Mouse (Mus musculus) MEL-GATA-1-ER (cell line): ENCODE measurements at regions not wholly inside any gene's neighbourhood (a gene's known extent, or its start where the extent isn't known, plus 50 kb on each side); places are given as distances from the start of the nearest gene placed in this dataset.
A peak's percentile ranks its signal among the peaks of the same experiment; 100 is the strongest.

Source experiments
- DNase-seq: peaks from one replicate; pipeline ENCODE4 v3.0.0-alpha.2; 2012; ENCODE audit warnings: low read depth; ENCODE audit errors: extremely low read depth

DNA sequence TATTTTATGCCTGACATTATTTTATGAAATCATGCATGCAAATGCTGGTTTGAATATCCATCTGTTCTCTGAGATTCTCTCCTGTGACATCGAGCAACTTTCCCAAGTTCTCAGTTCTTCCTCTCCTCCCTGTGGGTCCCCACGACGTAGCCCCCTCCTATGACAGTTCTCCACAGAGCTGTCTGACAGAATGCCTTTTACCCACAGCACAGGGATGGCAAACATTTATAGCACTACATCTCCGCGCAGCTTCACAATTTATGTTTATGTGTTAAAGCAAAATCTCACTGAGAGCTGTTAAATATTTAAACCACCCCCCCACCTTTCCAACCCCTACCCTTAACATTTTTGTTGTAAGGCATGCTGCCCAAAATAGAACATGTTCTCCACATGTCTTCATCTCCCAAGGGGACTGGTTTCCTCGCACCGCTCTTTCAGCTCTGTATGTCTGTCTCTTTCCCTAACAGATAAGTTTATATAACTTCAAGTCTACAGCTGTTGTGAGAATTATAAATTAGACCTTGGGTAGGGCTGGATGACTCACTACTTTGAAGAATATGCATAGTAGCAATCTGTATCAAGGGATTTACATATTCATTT lies 63.5 kb upstream of the Ndst3 start:
- no peak for DNase-seq

DNA sequence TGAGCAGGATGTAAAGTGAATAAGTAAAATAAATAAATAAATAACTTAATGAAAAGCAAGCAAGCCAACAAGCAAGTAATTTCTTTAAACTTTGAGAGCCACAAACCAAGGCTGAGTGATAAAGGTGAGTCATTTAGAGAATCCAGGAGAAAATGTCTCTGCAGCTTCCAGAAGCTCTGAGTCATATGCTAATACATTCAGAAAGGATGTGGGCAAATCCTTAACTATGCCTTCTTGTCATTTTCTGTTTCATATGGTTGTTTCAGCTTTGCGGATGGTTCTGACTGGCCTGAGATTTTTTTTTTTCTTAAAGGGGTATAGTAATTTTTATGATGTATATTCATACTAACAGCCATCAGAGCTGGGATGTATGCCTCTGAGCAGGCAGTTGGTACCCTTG lies 64.3 kb upstream of the Ndst3 start:
- no peak for DNase-seq

DNA sequence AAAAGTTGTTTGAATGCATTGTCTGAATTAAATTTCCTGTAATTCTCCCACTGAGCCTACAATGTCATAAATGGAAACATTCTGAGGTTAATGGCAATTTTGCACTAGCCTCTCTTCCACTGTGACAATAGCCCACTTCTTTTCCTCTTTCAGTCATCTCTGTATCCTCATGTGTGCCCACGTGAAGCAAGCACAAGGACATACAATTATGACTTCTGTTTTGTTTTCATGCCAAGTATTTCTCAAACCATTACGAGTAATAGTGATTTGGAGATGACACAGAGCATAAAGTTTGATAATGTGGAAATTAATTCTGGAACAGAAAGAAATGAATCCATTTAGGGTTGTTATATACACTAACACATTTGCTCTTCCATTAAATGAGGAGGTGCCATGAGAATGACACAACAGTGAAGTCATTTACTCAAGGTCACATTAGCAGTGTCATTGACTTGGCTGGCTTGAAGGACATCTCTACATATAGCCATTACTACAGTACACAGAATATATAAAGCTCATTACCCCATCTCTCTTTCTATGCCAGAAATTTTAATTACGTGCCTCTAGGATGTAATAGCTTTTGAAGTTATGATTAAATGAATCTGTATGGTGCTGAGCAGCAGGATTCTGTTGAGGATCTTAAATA lies 75.4 kb upstream of the Ndst3 start:
- DNase-seq, result no peak

DNA sequence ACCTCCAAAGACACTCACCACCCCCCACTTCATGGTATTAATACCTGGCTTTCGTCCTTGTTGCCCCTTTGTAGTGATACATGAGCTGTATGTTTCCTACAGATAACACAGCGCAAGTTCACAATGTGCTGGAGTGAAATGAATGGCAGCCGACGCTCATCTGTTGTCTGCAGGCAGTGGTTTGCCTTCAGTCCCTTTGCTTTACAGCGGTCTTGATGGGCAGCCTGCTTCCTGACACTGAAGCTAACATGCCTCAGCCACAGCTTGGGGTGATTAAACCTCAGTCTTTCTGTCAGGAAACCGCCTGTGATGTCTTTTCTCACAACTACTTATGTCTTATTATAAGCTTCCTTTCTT lies 75.9 kb upstream of the Ndst3 start:
- no peak for DNase-seq

DNA sequence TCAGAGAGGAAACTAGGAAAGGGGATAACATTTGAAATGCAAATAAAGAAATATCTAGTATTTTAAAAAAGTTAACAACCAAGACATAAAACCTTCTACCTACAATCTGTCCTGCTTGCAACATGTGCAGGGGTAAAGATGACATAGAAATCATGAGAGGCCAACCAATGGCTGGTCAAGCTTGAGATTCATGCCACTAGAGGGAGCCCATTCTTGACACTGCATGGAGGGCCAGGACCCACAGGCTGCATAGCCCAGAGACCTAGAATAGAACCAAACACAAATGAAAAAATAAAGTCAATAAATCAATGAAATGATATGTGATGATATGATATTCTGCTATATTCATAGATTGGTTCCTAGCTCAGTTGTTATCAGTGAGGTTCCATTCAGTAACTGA lies 89.9 kb upstream of the Ndst3 start:
- DNase-seq, result peak; percentile 14

DNA sequence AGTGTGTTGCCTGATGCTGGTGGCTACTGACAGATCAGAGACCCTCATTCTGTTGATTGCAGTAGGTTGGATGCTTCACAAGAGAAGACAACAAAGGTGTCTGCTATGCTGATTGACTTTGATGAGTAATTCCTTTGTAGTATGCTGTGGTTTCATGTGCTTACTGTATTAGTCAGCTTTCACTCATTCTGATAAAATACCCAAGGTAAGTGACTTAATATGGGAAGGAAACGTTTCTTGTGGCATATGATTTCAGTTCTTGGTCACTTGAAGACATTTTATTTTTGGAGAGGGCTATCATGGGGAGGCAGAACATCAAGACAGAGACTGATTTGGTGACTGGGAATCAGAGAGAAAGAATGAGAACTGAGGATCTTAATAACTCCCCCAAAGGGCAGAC lies 90.9 kb upstream of the Ndst3 start:
- no peak for DNase-seq

DNA sequence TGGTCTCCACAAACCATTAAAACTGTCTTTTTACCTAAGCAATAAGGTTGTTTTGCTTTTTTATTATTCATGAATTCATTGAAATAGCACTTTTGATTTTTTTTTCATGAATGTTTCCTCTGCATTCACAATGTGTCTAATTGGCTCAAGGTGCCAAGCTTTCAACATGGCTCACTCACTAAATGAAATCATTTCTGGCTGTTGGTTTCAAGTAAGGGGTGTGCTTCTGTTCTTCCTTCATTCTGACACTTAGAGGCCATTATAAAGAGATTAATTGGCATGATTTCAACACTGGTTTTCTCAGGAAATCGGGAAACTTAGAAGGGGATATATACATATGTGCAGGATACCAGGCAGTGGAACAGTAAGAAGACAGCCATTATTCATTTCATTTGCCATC lies 93.5 kb upstream of the Ndst3 start:
- no peak for DNase-seq

DNA sequence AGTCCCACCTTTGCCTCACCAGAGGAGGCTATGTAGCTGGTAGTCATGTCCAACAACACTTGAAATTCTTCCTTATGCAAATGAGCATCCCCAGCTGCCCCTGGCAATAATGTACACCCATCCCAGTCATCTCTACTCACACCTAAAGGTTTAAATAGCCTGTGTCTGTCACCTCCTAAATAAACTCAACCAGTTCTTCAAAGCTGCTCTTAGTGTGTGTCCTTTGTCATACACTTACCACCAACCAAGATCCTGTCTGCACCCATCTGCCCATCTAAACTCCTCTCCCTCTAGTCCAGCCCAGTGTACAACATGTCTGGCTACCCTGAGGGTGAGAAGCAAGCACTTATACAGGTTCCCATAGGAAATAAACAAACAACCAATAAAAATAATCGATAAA lies 103.4 kb upstream of the Ndst3 start:
- DNase-seq, result no peak

DNA sequence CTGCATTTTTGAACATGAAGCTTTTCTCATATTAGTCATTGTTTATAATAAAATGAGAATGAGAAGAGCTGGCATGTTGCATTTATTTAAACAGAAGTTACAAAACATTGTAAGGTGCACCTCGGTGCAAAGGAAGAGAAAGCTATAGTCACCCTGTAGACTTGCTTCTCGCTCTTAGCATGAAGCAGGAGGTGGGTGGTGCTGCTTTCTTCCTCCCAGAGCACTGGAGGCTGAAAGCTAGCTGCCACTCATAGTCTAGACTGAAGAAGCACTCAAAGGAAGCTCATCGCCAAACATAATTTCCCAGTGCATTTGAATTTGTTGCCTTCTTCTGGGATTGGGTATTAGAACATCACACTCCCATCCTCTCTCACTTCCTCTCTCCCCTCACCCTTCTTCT lies 114.7 kb upstream of the Ndst3 start:
- DNase-seq, result no peak

DNA sequence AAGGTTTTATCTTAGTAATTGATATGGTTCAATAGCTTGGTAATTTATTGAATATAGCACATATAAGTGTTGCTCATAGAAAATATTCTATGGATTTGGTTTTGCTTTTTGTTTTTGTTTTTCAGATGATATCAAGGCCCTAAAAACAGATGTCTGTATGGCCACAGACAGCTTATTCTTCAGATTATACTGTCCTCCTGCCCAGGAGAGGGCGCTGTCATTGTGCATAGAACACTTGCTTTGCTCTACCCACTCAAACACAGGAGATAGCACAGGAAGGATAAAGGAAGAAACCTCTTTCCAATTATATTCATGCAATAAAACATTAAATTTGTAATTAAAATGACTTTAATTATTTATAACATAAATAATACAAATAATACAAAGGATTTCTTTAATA lies 115.4 kb upstream of the Ndst3 start:
- DNase-seq, result no peak

DNA sequence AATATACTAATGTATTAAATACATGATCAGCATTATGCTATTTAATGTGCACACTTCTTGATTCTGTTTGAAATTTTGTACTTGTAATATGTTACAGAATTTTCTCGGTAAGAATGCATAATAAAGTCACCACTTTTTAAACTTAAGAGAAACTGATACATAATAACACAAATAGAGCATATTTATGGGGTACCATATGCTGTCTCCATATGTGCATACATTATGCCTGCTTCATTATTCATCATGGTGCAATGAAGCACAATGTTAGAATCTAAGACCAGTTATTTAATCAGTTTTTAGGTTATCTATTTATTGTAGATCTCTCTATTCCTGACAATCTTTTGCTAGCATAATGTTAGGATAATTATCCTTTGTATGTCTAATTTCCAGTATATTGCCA lies 115.9 kb upstream of the Ndst3 start:
- DNase-seq, result no peak

DNA sequence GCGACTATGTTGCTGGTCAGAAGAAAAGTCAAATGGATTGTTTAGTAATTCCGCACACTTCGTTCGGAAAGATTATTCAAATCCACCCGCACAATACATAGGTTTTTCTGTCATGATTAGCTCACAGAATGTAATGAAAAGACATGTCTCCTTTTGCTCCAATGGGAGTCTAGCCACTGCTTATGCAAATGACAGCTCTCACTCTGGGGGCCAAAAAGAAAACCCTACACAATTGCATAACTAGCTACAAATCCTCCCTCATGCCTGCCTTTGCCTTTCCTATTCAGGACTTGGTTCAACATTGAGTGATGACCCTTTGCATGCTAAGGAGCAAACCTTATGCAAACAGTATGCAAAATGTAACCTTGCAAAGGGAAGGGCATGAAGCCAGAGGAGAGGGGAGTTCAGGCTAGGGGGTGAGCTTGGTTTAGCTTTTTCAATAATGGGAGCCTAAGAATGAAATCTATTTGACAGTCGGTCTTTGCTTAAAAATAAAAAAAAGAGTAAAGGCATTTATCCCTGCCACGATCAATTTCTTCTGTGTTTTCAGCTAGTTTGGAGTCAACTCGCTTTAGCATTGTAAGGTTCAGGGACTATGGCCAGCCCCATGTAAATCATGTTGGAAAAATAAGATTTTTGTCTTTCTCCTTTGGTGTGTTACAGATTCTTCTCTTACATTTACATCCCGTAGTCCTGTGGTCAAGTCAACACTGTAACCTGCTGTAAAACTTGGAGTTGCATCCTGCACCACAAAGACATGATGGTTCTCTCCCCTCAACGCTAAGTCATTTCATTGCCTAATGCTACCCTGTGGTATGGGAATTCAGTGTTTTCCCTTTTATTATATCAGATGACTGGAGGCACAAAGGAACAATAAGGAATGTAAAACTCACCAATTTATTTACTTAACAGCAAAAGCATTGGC lies 119.6 kb upstream of the Ndst3 start:
- no peak for DNase-seq

DNA sequence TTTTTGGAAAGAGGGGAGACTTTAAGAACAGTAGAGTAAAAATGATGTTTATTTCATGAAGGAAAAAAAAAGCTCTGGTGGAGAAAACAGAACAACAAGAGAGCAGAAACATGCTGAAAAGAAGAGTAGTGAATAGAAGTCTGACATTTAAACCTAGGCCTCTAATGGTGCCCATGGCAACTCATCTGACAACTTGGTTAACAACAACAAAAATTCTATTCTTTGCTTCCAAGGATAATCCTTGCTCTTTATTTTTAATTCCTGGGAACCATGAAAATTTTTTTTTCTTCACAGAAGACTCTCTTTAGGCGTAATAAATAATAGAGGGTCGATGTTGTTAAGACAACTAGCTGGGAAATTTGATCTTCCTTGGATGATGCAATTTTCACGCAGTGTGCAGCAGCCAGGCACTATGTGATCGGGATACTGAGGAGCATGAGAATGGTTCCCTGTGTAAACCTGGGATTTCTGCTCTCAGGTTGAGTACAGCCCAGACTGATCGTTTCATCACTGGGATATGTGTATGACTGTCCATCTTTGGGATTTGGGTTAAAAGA lies 120.4 kb upstream of the Ndst3 start:
- no peak for DNase-seq

DNA sequence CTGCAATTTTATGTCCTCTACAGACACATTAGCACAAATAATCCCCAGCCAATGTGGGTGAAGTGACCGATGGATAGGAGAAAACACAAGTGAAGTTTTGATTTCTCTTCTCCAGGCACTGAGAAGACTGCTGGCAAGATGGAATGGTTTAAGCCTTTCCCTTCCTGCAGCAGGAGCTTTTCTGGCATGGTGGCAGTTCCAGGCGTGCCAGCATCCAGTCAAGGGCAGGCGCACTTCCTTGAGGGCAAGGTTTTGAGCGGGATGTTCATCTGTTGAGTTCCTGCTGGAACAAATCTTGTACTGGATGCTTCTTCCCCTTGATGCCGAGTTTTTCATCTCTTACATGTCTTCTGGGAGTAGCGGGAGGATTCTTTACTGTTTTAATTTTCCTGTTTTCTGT lies 138.1 kb upstream of the Ndst3 start:
- no peak for DNase-seq

DNA sequence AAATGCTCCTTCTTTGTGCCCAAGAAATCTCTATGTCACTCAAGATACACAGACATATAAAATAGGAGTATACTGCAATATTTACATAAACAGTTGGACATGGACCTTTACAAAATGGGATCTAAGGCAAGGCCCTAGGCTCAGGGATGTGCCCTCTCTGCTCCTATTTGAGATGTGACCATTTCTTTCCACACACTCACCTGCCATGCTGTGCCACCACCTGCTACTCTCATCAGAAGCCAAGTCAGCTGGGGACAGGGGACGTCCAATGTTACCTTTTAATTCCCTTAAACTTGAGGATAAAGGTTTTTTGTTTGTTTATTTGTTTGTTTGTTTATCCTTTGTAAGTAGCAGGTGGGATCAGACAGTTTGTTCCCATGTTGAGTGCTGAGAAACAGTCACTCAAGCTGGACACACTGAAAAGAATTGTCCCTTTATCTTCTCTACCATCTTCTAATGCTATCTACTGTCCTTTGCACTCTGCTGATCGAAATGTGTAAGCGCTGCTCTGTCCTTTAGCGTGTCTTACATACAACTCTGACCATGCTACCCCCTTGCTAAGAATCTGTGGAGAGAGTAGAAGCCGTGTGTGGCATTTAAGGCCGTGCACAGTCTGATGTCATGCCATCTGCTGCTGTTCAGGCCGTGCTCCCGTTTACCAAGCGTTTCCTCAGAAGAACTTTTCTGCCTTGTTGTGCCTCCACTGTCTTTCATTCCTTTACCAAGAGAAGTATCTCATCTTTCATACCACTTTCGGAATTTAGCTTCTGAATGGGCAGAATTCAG lies 147.9 kb upstream of the Ndst3 start:
- DNase-seq, result no peak

DNA sequence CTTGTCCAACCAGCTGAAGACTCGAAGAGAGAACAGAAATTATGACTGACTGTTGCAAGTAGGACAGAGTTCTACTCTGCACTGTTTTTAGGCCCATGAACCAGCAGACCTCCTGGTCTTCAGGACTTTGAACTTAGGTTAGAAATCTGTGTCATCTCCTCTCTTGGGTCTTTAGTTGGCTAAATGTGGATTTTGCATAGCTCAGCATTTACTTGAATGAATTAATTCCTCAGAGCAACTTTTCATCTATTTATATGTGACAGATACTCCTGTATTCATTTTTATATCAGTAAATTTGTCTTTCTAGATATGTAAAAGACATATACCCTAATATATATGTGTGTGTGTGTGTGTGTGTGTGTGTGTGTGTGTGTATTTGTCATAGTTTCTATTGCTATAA lies 155.9 kb upstream of the Ndst3 start:
- no peak for DNase-seq

DNA sequence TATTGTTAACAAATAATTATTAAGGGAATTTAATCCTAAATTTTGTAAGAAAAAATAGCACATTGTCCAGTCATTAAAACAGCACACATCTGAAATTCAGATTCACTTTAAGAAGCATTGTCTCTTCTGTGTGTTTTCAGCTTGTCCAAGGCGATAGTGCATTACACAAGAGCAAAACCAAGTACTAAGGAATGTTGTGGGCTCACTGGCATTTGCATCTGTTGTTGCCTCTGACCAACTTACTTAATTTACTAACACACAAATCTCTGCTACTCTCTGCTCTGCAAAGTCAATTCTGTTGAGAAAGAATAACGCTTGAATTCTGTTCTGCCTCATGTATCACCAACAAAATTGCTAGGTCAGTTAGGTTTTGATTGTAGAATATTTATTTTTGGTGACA lies 158.0 kb upstream of the Ndst3 start:
- no peak for DNase-seq

DNA sequence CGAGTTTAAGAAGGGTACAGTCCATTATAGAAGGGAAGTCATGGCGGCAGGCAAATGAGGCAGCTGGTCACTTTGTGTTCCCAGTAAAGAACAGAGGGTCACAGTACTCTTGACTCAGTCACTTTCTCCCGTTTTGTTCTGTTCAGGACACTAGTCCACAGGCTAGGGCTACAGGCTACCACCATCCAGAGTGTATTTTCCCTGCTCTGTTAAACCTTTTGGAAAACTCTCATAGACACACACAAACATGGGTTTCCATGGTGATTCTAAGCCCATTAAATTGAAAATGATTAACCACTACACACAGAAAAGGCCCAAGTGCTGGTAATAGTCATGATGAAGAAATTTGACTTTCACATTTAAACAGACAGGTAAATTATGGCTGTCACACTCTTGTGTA lies 162.2 kb upstream of the Ndst3 start:
- DNase-seq, result no peak

DNA sequence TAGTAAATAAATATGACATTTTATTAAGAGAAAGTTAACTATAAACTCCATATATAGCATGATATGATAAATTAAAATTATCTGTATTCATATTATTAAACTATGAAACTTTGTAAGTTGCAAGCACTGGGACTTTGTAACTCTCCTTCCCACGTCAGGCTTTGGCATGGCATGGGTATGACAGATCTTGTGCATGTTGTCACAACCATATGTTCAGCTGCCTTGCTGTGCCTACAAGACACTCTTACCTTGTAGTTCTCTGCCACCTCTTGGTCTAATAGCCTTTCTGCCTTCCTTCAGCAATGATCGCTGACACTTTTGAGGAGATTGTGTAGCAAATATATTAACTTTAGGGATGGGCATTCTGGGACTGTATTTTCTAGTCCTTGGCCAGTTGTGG lies 183.1 kb upstream of the Ndst3 start:
- no peak for DNase-seq

DNA sequence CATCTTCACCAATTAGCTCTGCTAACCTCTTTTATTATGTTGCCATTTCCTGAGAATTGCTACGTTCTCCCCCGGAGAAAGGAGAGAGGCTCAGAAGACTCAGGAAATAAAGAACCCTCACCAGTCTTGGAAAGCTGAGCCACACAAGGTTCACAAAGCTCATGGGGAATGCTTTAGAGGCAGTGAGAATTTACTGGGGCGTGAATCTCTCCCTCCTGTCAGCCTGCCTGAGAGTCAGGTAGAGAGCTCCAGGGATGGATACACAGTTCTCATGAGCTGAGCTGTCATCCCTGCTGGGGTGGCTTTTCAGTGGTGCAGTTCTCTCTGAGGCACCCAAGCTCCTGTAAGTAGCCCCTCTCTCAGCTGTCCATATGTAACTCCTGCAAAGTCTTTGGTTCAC lies 203.0 kb upstream of the Ndst3 start:
- DNase-seq, result no peak

DNA sequence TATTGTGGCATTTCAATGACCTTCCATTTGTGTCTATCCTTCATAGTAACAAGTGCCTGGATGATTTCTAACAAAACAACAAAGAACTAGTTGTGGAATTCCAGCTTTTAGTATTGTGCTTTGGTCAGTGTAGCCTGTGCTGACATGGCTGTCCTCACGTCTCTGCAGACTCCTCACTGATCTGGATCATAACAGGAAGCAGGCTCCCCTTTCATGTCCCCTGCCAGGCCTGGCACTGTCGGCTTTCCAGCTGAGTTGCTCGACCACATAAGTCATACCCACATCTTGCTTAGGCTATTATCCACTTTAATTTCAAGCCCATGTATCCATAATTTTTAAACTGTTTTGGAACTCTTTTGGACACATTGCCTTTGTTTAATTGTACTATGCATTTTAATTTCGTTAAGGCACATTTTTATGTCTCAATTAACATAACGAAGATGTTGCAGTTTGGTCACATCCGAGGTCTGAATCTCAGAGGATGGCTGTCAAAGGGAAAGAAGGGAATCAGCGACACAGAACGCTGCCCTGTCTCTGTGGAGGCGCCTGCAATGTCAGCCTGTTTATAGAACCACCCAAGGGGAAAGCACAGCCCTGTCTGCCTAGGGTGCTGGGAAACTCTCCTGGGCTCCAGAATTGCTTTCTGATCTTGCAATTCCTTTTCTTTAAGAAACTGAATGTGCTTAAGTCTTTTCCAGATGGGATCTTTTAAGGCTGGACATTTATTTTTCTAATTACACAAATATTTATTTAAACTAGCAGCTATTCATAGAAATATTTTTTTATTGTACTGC lies 215.5 kb upstream of the Ndst3 start:
- DNase-seq, result no peak
